Mouse (Mus musculus) midbrain, embryonic 13.5 days (tissue): ENCODE results near the gene Prss53. TPM values are rescaled to one million over a fixed set of nuclear protein-coding genes. Genes with fewer than 3 reads are reported as not detected.
A peak's percentile ranks its signal among the peaks of the same experiment; 100 is the strongest.

Experiments
- ATAC-seq: fragments of 200-750 bp; cut with Nextera tagmentation; 2 replicates; pipeline ENCODE4 v1.8.0; 2017; ENCODE audit warnings: mild to moderate bottlenecking, moderate TSS enrichment, moderate library complexity
- H3K27ac ChIP-seq: fragments of 300-500 bp; sonication (generic); 2 replicates; pipeline ENCODE4 v1.5.1; 2015; ENCODE audit warnings: inconsistent platforms, mild to moderate bottlenecking, moderate library complexity
- H3K27me3 ChIP-seq: fragments of 300-500 bp; sonication (generic); 2 replicates; pipeline ENCODE4 v1.6.1; 2015; ENCODE audit warnings: mild to moderate bottlenecking, inconsistent platforms
- H3K36me3 ChIP-seq: fragments of 300-500 bp; sonication (generic); 2 replicates; pipeline ENCODE4 v1.6.1; 2015; ENCODE audit warnings: mild to moderate bottlenecking, inconsistent platforms
- H3K4me1 ChIP-seq: fragments of 300-500 bp; sonication (generic); replicated peaks from 2 replicates; pipeline ENCODE4 v1.6.1; 2015; ENCODE audit warnings: inconsistent platforms
- H3K4me2 ChIP-seq: fragments of 300-500 bp; sonication (generic); replicated peaks from 2 replicates; pipeline ENCODE4 v1.6.1; 2015; ENCODE audit warnings: moderate library complexity, mild to moderate bottlenecking, inconsistent platforms
- H3K4me3 ChIP-seq: fragments of 300-500 bp; sonication (generic); replicated peaks from 2 replicates; pipeline ENCODE4 v1.5.1; 2015; ENCODE audit warnings: mild to moderate bottlenecking, inconsistent platforms
- H3K9ac ChIP-seq: fragments of 300-500 bp; sonication (generic); replicated peaks from 2 replicates; pipeline ENCODE4 v1.6.1; 2015; ENCODE audit warnings: mild to moderate bottlenecking, inconsistent platforms
- H3K9me3 ChIP-seq: fragments of 300-500 bp; sonication (generic); 2 replicates; pipeline ENCODE4 v1.6.1; 2016; ENCODE audit warnings: mild to moderate bottlenecking, inconsistent platforms
- WGBS: fragments of 180-500 bp; shearing (Covaris S2); methylation state at CpG from one replicate; pipeline ENCODE4 v1.1.7; 2015; 5-methylcytosine and 5-hydroxymethylcytosine counted together
- polyA plus RNA-seq: library from polyadenylated mRNA; unstranded; fragments of >200 nt; fragmentation: Nextera tagmentation; extraction: Ambion mirVana; gene quantifications from 2 replicates; pipeline ENCODE4 v1.2.1, GENCODE M21; 2015

The Prss53 gene
- 0.53 and 1.0 TPM in 2 replicates for polyA plus RNA-seq

DNA sequence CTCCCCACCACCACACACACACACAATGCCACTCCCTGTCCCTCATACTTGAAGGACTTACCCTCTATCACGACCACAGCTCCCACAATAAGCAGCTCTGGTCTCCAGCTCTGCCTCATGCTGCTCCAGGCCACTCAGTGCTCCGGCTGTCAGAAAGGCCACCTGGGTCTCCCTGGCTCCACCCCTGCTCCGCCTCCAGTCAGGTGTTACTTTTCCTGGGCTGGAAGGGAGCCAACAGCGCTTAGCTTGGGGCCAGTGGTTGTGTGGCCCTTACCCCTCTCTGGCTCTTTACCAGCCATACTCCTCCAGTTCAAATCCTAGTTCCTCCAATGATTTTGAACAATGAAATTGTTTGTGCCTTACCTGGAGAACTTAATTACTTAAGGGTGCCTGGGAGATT lies at the start of gene Prss53:
Gene Prss53, minus strand, starts transcription at position 173 of the 400 bp plus-strand sequence.
- Histone ChIP-seq H3K4me1 (peaks cover 21% of the 10 kb centered on the region), H3K9me3 (no peaks in the 10 kb centered on the region), H3K4me2 (no peak within 1 kb of the TSS), H3K4me3 (no peak within 1 kb of the TSS), H3K9ac (no peak within 1 kb of the TSS), H3K36me3 (peaks cover 61% of the 10 kb centered on the region), H3K27ac (no peak within 1 kb of the TSS), H3K27me3 (no peaks in the 10 kb centered on the region)
- WGBS: 41% methylated on average over 4 of the region's 4 CpGs
- no peak for ATAC-seq

DNA sequence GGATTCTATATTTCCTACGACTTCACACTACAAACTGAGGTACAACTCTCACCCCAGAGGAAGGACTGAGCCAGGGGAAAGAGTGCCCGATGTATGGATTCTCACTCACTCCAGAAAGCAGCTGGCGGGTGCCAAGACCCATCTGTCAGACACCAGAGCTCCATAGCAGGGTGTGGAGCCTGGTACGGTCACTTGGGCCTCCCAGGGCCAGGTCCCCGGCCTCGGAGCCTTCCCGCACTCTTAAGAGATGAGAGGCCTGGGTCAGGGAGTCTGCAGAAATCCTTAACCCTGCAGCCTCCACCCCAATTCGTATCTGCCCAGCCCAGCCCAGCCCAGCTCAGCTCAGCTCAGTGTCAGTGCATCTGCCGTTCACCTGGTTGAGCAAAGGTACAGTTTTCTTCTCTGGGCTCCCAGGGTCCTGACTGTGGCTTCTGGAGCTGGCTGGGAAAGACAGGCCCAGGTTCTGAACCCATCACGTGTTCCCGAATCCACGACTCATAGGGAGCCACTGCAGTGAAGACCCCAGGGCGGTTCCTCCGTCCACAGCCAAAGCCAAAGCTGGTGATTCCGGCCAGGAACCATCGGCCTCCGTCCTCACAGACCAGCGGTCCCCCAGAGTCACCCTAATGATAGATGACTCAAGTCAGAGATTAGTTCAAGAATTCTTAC lies 45.6 kb upstream of the Prss53 start:
- WGBS: 55% methylated on average over 18 of the region's 18 CpGs
- ATAC-seq: peak; percentile 9
- H3K27ac ChIP-seq: no peak overlapping the region

DNA sequence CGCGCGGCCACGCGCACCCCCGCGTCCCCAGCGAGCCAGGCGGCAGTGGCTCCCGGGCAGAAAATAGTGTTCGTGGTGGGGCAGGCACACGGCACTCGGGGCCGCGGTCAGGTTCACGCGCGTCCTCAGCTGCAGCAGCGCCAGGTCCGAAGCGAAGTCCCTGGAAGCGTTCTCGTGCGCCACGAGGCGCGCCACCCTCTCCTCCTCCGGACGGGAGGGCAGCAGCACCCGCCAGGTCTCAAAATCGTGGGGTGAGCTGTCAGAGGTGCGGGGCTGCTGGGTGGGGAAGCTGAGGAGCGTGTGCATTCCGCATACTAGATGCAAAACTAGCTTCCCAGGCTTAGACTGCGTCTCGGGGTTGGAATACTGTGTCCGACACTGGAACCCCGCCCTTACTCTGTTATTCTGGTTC lies 45.0 kb upstream of the Prss53 start:
- Histone ChIP-seq H3K9me3 (no peaks in the 10 kb centered on the region), H3K27ac (peak overlapping the region; percentile 74), H3K9ac (peak overlapping the region; percentile 86), H3K4me2 (peak overlapping the region; percentile 83), H3K36me3 (no peaks in the 10 kb centered on the region), H3K27me3 (peaks cover 4% of the 10 kb centered on the region; the same call in 1 of the 2 replicates), H3K4me1 (peaks cover 19% of the 10 kb centered on the region), H3K4me3 (peak overlapping the region; percentile 70)
- under 1% methylated on average over 38 of the region's 38 CpGs for WGBS
- ATAC-seq: peak; percentile 70

More for the DNA sequence above, 45.6 kb upstream of the Prss53 start:
- no peaks in the 10 kb centered on the region for H3K36me3 ChIP-seq
- peak overlapping the region; percentile 83 for H3K4me2 ChIP-seq
- H3K9ac ChIP-seq: peak overlapping the region; percentile 86
- H3K9me3 ChIP-seq: no peaks in the 10 kb centered on the region
- H3K27me3 ChIP-seq: peaks cover 4% of the 10 kb centered on the region; the same call in 1 of the 2 replicates
- peak overlapping the region; percentile 70 for H3K4me3 ChIP-seq
- peaks cover 19% of the 10 kb centered on the region for H3K4me1 ChIP-seq

DNA sequence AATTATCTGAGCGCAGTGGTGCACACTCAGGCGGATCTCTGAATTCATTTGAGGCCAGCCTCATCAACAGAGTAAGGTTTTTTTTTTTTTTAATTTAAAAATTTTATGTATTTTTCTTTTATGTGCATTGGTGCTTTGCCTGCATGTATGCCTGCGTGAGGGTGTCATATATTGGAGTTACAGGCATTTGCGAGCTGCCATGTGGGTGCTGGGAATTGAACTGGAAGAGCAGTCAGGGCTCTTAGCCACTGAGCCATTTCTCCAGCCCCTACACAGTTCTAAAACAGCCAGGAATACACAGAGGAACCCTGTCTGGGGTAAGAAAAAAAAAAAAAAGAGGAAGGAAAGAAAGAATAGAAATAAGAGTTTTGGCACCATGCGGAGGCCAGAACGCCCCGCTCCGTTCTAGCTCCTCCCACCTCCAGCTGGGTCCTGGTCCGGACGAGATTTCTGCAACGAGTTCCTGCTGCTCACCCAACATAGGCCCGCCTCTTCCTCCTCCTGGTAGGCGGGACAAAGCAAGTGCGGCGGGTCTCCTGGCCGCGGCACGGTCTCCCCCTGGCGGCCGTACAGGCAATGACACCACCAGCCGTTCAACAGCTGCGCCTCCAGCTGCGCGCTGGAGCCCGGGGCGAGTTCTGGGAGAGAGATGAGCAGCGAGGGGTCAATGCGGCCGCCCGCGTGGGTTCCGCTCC lies 44.4 kb upstream of the Prss53 start:
- Histone ChIP-seq H3K36me3 (no peaks in the 10 kb centered on the region), H3K9me3 (no peaks in the 10 kb centered on the region), H3K27ac (peak overlapping the region; percentile 74), H3K4me2 (peak overlapping the region; percentile 83), H3K4me3 (peak overlapping the region; percentile 70), H3K27me3 (peaks cover 9% of the 10 kb centered on the region), H3K9ac (peak overlapping the region; percentile 86), H3K4me1 (peaks cover 19% of the 10 kb centered on the region)
- WGBS: 7% methylated on average over 32 of the region's 32 CpGs
- peak; percentile 95 for ATAC-seq

DNA sequence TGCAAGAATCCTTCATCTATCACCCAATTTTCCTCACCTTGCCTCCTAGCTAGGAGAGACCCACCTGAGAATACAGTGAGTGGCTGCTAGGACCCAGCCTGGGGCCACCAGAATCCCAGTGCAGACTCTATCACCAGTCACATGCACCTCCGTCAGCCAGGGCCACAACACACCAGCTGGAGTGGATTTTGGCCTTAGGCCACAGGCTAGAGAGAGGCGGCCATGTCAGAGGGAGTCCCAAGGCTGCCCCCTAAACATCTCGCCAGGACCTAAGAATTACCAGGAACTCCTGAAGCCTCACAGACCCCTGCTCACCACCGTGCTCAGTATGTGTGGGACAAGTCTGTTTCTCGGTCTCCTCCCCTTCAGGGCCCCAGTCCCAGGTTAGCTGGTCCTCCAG lies 43.3 kb upstream of the Prss53 start:
- Histone ChIP-seq H3K9me3 (no peaks in the 10 kb centered on the region), H3K27ac (no peak overlapping the region), H3K9ac (0 out of 2 replicates have a peak overlapping the region, but pooled peaks have one; percentile 1), H3K4me3 (no peak overlapping the region), H3K4me1 (peaks cover 19% of the 10 kb centered on the region), H3K36me3 (no peaks in the 10 kb centered on the region), H3K27me3 (peaks cover 19% of the 10 kb centered on the region), H3K4me2 (no peak overlapping the region)
- no peak for ATAC-seq
- WGBS: 91% methylated on average over 5 of the region's 5 CpGs

DNA sequence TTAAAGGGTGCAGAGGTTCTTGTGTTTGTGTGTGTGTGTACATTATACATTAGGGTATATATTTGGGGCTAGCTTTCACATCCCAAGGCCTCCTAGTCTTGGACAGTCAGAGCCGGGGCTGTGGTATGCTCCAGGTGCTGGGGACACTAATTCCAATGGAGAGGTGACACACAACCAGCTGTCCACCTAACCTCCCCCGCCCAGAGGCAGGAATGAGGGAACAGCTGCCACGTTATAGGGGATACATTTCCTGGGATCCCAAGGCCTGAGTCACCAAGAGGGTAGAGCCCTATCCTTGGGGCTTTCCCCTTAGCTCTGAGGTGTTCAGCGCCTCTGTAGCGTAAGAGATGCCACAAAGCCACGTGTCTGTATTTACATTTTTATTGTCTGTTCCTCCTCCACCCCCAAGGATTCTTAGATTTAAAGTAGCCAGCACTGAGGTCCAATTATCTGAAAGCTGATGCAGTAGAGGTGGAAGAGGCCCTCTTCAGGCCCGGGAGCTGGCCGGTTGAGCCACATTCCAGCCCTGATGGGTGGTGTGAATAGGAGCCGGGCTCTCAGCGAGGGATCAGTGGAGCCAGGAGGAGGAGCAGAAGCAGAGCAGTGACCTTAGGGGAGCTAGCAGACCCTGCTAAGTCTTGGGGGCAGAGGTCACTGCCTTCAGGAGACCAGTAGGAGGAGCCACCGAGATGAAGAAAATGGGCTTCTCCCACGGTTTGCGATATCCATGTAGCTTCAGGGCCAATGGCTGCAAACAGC lies 41.7 kb upstream of the Prss53 start:
- Histone ChIP-seq H3K4me1 (peaks cover 19% of the 10 kb centered on the region), H3K36me3 (0 out of 2 replicates have a peak, but pooled peaks cover under 1% of the 10 kb centered on the region), H3K9ac (0 out of 2 replicates have a peak overlapping the region, but pooled peaks have one; percentile 37), H3K27ac (no peak overlapping the region), H3K27me3 (peaks cover 34% of the 10 kb centered on the region), H3K4me2 (no peak overlapping the region), H3K9me3 (no peaks in the 10 kb centered on the region), H3K4me3 (no peak overlapping the region)
- WGBS: 15% methylated on average over 13 of the region's 13 CpGs
- no peak for ATAC-seq

DNA sequence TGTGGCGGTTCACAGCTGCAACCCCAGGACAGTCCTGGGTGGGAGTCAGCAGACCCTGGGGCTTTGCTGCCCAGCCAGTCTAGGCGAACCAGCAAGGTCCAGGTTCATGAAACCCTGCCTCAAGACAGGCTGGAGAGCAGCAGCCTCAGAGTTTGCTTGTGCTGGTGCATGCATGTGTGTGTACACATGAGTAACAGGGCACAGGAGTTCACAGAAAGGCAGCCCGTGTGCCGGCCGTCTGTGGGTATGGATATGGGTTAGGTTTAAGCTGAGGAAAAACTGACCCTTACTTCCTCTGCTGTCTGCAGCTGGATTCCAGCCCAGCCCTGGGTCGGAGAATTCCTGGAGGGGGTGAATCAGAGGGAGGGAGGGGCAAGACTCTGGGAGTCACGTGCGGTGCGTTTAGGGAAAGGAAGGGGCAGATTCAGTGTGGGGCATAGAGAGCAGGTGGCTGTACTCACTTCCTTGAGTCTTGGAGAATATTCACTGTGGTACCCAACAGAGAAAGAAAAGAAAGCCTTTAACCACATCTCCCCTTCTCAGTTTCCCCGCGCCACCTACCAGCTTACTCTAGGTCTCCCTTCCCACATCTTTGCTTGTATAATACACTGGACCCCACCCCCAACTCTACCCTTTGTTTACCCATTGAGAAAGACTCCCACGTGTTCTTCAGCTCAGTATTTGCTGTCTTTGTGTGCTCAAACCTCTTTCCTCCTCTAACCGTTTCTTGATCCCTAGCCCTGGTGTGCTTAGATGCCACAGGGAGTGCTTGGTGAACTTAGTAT lies 40.8 kb upstream of the Prss53 start:
- Histone ChIP-seq H3K4me1 (peaks cover 18% of the 10 kb centered on the region), H3K9me3 (no peaks in the 10 kb centered on the region), H3K9ac (no peak overlapping the region), H3K4me2 (no peak overlapping the region), H3K27ac (no peak overlapping the region), H3K27me3 (peaks cover 33% of the 10 kb centered on the region), H3K4me3 (no peak overlapping the region), H3K36me3 (peaks cover 10% of the 10 kb centered on the region)
- 32% methylated on average over 13 of the region's 13 CpGs for WGBS
- no peak for ATAC-seq

DNA sequence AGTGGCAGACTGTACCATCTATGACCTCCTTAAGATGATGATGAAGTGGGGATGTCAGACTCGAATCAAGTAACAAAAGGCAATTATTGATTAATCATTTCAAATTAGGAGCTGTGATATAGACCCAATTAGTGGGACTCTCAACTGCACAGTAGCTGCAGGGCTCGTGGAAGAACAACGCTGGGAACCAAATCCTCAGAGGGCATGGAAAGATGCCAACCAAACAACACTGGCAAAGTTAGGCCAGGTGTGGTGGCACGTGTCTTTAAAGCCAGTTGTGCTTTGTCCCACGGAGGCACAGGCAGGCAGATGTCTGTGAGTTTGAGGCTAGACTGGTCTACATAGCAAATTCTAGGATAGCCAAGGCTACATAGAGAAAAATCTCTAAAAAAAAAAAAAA lies 39.9 kb upstream of the Prss53 start:
- ATAC-seq: no peak
- Histone ChIP-seq H3K4me2 (no peak overlapping the region), H3K9me3 (no peaks in the 10 kb centered on the region), H3K4me1 (peaks cover 10% of the 10 kb centered on the region), H3K27me3 (peaks cover 30% of the 10 kb centered on the region), H3K36me3 (peaks cover 19% of the 10 kb centered on the region), H3K27ac (no peak overlapping the region), H3K9ac (no peak overlapping the region), H3K4me3 (no peak overlapping the region)
- 75% methylated on average over 5 of the region's 5 CpGs for WGBS

DNA sequence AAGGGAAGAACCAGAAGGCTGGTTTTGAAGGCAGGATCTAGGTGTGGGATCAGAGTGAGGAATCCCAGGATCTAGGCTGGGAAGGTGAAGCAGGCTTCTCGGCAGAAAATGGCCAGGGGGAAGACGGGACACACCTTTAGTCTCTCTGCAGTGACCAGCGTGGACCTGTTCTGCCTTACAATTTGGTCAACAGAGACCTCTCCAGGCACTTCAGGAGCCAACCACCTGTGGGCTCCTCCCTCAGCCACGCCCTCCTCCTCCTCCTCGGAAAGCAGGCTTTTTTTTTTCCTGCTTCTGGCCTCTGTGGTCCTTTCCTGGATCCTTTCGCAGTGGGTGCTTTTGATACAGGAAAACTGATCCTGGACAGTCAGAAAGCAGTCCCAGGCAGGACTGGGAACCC lies 39.2 kb upstream of the Prss53 start, which contains the start of gene Prss8:
Gene Prss8, minus strand, starts transcription at position 182 of the 400 bp plus-strand sequence.
- H3K9ac ChIP-seq: no peak within 1 kb of the TSS; the same call in 1 of the 2 replicates
- peaks cover 26% of the 10 kb centered on the region for H3K36me3 ChIP-seq
- H3K9me3 ChIP-seq: no peaks in the 10 kb centered on the region
- no peak within 1 kb of the TSS for H3K27ac ChIP-seq
- peaks cover 9% of the 10 kb centered on the region for H3K4me1 ChIP-seq
- H3K4me3 ChIP-seq: no peak within 1 kb of the TSS; the same call in 1 of the 2 replicates
- 9% methylated on average over 6 of the region's 6 CpGs for WGBS
- no peak for ATAC-seq
- no peak within 1 kb of the TSS for H3K4me2 ChIP-seq
- peaks cover 30% of the 10 kb centered on the region for H3K27me3 ChIP-seq

DNA sequence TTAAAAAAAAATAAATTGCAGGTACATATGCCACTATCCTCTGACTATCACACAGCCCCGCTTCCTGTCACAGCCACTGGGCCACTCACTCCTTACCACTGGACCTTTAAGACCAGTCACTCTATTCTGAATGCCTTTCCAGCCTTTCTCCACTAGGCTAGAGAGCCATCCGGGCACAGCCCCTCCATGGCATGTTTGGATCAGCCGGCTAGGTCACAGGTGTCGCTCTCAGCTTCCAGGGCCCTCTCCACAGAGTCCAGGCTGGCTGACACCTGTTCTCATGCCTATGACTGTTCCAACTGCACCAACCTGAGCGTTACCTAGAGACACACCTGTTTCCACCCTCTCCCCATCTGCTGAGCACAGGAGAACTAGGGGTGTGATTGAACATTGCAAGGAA lies 37.8 kb upstream of the Prss53 start:
- peaks cover 39% of the 10 kb centered on the region for H3K36me3 ChIP-seq
- no peaks in the 10 kb centered on the region for H3K4me1 ChIP-seq
- H3K4me2 ChIP-seq: no peak overlapping the region
- no peak overlapping the region for H3K9ac ChIP-seq
- 57% methylated on average over 5 of the region's 5 CpGs for WGBS
- H3K27me3 ChIP-seq: peaks cover 30% of the 10 kb centered on the region
- no peak overlapping the region for H3K27ac ChIP-seq
- no peaks in the 10 kb centered on the region for H3K9me3 ChIP-seq
- ATAC-seq: no peak
- H3K4me3 ChIP-seq: no peak overlapping the region

DNA sequence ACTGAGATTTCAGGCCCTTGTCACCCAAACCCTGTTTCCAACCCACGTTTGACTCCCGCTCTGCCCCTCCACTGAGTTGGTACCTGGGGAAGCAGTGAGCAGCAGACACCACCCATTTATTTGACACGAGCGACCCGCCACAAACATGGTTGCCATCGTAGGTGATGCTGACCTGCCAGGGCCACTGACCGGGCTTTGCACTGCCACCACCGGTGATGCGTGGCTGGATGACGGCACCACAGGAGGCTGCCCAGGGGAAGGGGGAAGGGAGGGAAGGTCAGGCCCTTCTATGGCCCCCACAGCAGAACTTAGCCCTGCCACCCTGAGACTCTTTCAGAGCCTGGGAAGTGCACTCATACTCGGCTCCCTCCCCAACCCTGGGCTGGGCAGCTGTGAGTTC lies 37.0 kb upstream of the Prss53 start:
- ATAC-seq: no peak
- H3K27ac ChIP-seq: no peak overlapping the region
- H3K27me3 ChIP-seq: peaks cover 30% of the 10 kb centered on the region
- H3K4me2 ChIP-seq: no peak overlapping the region
- no peaks in the 10 kb centered on the region for H3K4me1 ChIP-seq
- no peaks in the 10 kb centered on the region for H3K9me3 ChIP-seq
- H3K9ac ChIP-seq: no peak overlapping the region
- peaks cover 48% of the 10 kb centered on the region for H3K36me3 ChIP-seq
- WGBS: 73% methylated on average over 11 of the region's 11 CpGs
- no peak overlapping the region for H3K4me3 ChIP-seq
